Mouse (Mus musculus) lung, postnatal 25 days (tissue): ENCODE data around the gene Rwdd2b.

ENCODE experiments used
- DNase-seq: peaks from one replicate; pipeline ENCODE4 v3.0.0; 2022; ENCODE audit warnings: low spot score

Gene Rwdd2b

GRCm38 (mm10) chr16:87420662-87421061, 19.7 kb downstream of the Rwdd2b start:
- no peak for DNase-seq

DNA sequence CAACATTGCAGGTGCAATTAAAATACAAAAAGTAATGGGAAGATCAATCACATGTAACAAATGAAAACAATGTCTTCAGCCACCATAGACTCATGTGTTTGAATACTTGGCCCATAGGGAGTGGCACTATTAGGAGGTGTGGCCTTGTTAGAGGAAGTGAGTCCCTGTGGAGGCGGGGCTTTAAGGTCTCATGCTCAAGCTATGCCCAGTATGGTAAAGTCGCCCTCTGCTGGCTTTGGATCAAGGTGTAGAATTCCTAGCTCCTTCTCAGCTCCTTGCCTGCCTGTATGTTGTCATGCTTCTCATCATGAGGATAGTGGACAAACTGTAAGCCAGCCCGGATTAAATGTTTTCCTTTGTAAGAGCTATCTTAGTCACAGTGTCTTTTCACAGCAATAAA, 35.4 kb downstream of the Rwdd2b start:
- peak; percentile 9 for DNase-seq

DNA sequence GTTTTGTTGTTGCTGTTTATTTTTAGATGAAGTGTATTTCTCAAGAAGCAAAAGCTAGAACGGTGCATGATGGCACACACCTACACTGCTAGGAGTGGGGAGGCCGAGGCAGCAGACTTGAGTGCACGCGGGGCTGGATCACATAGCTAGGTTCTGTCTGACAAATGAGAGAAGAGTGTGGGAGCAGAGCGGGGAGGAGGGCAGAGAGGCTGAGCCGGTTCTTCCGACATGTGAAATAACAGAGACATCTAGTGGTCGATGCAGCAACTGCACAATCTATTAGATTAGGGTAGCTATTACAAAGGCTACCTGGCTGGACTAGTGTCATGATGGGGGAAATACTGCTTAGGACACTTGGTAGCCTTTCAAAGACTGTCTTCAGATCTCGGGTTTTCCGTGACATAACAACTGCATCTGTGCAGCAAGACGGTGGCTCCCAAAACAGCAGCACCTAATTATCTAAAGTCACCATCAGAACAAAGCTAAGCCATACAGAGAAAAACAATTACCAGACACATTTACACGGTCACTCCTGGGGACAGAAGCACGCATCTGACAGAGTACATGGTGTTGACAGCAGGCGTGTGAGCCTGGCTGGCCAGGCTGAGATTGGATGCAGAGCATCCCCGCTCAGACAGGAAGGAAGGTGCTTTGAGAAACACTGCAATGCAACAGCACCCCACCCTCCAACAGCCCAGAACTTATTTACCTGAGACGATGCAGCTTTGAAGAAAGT, 46.4 kb downstream of the Rwdd2b start:
- DNase-seq: peak; percentile 52

GRCm38 (mm10) chr16:87387444-87387977, 52.9 kb downstream of the Rwdd2b start:
- no peak for DNase-seq

DNA sequence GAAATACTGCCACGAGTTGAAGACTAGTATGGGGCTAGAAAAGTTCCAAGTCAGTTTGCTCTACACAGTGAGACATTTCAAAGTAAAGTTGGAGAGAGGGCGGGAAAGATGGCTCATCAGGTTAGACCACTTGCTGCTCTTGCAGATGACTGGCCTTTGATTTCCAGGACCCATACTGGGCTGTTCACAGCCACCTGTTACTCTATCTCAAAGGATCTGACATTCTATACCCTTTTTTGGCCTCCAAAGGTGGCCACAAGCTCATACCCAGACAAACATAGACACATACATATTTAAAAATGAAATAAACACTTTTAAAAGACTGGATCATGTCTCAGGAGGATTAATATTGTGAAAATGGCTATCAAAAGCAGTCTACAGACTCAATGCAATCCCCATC, 56.0 kb downstream of the Rwdd2b start:
- DNase-seq: no peak
